Mouse (Mus musculus) ES-Bruce4 (cell line): ENCODE results near the gene Prr5.

ENCODE experiments used
- CTCF ChIP-seq: IDR thresholded peaks from one replicate; pipeline ENCODE4 v1.8.1; 2011; ENCODE audit warnings: low read depth, low read length
- EP300 ChIP-seq: IDR thresholded peaks from 2 replicates; pipeline ENCODE4 v1.6.1; 2011; ENCODE audit warnings: low read depth, low read length; ENCODE audit not compliant: insufficient read depth
- POLR2A ChIP-seq: IDR thresholded peaks from one replicate; pipeline ENCODE4 v1.8.1; 2011; ENCODE audit warnings: low read length; ENCODE audit not compliant: insufficient read depth

DNA sequence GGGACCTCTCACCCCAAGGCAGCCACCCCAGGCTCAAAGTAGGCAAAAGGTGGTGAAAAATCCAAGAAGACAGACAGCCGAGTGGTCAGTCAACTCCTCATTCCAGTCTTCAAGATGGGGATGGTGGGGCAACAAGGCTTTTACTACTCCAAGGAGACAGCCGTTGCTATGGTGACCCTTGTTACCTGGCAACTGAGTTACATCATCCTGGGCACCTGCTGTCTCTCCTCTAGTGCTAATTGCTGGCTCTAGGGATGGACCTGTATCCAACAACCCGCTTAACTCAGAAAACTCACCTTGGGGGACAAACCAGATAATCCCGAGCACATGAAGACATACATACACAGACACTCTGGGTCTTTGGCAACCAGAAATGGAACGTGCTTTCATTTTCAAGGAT, 42.1 kb upstream of the Prr5 start:
- TF ChIP-seq POLR2A (no peak), CTCF (no peak), EP300 (no peak)
